Mouse (Mus musculus) left cerebral cortex, postnatal 4 days (tissue): ENCODE measurements around the gene Gm45062. TPM values are rescaled to one million over a fixed set of nuclear protein-coding genes. Genes with fewer than 3 reads are reported as not detected.
A peak's percentile ranks its signal among the peaks of the same experiment; 100 is the strongest.
"Not testable (repeated sequence)": the region's sequence is repeated elsewhere in the genome, so short reads cannot be mapped to it uniquely, and the experiment has no call there.

Experiments used
- DNase-seq: peaks from one replicate; pipeline ENCODE4 v3.0.0-alpha.2; 2022
- intact Hi-C: fragments of 180-260 bp; cut with DNase I; formaldehyde crosslinking; loops from one replicate; pipeline ENCODE4 v1.15.1; 2025
- total RNA-seq, 2 experiments: library from RNA; stranded (reverse); gene quantifications; 2 replicates each; pipeline ENCODE4 v1.2.3; 2021

The Gm45062 gene
- total RNA-seq, 2 experiments from 2014 or later: 5.1 to 6.4 TPM

DNA sequence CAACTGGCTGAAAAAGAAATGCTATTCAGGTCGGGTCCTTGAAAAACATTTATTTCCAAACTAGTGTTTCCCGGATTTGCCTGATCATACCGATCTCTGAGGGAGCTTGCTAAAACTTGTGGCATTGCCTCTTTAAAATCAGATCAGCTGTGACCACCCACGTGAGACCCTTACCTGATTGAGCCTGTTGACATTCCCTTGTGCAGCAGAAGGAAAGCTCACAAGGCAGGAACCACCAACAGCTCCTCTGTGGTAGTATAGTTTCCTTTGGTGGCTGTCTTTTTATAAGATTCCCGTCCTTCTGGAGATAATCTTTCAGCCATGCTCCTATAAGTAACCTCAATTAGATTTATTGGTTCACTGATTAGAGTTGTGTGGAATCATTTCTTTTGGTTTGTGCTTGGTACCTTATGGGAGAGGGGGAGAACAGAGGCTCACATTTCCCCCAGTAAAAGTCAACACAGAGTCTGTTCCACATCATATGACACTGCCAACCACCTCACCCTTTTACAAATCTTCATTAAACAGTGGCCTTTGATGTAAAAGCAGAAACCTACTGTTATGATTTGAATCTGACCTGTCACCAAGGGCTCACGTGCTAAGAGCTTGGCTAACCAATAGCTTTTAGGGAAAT, 238.1 kb downstream of the Gm45062 start:
- DNase-seq: no peak

DNA sequence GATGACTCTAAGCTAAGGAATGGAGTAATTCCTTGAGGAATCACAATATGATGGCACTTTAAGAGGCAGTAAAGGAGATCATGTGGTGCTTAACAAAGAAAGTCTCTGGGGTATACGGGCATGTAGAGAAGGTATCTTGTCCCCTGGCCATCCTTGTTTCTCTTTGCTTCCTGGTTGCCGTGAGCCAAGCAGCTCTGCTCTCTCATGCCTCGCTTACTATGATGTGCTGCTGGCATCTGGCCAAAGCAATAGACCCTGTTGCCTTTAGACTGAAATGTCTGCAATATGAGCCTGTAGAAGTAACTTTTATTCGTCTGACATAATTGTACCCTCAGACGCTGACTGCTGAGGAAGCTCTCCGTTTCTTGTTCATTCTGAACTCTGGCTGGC, 238.6 kb downstream of the Gm45062 start:
- intact Hi-C loops: no loop called here
- no peak for DNase-seq

More for the DNA sequence above, 238.1 kb downstream of the Gm45062 start:
- intact Hi-C loops: no loop called here

GRCm38 (mm10) chr6:8498961-8499360, 239.7 kb downstream of the Gm45062 start:
- intact Hi-C loops: no loop called here
- no peak for DNase-seq

GRCm38 (mm10) chr6:8503953-8504352, 244.7 kb downstream of the Gm45062 start:
- intact Hi-C loops: no loop called here

DNA sequence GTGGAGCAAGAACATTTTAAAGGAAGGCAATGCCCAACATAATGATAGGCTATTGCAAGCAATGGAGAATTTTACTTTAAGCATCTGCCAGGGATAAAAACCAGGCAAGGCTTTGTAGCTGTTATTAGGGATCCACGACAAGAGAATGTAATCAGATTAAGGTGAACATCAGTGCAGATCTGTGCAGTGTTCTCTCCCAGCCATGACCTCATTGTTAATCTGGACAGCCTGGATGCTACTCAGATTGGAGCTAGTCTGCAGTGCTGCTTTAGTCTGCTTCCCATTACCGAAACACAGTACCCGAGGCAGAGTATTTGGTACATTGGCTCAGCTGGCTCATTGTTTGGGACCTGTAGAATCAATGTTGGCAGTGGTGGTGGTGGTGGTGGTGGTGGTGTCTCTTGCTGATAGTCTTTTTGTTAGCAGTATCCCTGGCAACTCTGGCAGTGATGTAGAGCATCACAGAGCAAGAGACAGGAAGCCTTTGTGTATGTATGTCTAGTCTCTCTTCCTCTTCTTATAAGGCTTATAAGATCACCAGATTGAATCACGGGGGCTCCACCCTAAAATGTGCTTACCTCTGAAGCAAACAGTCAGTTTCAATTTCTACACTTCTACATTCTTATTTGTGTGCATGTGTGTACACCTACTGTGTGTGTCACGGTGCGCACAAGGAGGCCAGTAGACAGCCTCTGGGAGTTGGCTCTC, 245.4 kb downstream of the Gm45062 start:
- intact Hi-C loops: no loop called here
- DNase-seq: no peak

More at GRCm38 (mm10) chr6:8503953-8504352, 244.7 kb downstream of the Gm45062 start:
- no peak for DNase-seq

- intact Hi-C loops: no loop called here
- DNase-seq: no peak
Measured at GRCm38 (mm10) chr6:8506631-8507030, 247.4 kb downstream of the Gm45062 start.

DNA sequence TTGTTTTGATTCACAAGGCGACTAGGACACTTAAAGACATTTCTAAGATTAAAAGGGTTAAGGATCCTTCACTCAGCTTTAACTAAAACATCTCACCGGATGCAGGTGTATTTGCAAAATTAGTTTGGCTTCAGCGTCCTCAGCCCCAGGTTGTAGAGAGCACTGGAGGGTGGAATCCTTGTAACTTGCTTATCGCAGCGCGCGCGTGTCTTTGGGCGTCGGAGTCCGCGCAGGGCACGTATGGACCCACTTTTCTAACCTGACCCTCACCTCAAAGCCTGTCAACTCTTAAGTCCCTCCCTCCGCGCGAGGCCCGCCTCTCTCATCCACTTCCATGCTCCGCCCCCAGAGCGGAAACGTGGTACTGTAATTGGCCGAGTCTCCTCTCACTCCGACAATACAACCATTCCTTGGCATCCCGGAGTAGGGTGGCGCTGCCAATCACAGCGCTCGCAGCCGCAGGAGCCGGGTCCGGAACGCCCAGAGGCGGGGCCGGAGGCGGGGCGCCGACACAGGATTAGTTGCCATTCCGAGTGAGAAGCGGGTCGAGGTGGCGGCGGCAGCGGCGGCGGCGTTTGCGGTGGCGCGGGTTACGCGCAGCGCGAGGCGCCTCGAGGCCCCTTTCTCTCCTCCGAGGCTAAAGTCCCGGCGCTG, 249.8 kb downstream of the Gm45062 start:
- peak; percentile 99 for DNase-seq
- intact Hi-C loops: no loop called here

- intact Hi-C loops: no loop called here
- peak; percentile 80 for DNase-seq
Measured at GRCm38 (mm10) chr6:8509551-8509950, 250.3 kb downstream of the Gm45062 start, which contains the start of gene Glcci1. Glcci1 (plus strand) TSS chr6:8509600.

- DNase-seq: peak; percentile 38
- intact Hi-C loops: loop anchor here (5.0 kb wide), 1 partner anchor 227 kb away; no protein-coding TSS in a partner anchor
Measured at GRCm38 (mm10) chr6:8509961-8510863, 251.0 kb downstream of the Gm45062 start.

DNA sequence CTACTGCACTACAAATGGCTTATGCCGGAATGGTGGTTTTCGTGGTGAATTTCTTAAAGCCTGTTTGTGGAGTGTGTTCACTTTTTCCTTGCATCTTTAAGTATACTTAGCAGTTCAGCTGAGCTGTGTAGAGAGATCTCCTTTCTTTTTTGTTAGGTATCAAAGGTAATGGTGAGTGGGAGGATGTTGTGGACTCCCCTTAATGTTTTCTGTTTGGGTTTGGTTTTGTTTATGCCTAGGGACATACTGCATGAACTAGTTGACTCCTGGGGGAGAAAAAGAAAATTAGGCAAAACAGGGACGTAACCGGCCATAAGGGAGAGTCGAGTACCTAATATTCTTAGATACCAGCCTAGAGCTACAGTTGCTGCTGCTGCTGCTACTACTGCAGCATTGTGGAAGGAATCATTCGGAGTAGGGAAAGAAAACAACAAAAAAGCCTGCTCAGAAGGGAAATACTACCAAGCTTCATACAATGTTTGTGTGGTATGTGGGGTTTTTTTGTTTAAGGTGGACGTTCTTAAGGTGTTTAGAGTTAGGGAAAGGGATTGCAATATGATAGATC, 251.7 kb downstream of the Gm45062 start:
- no peak for DNase-seq
- intact Hi-C loops: loop anchor here (5.0 kb wide), 1 partner anchor 226 kb away; no protein-coding TSS in a partner anchor

- intact Hi-C loops: loop anchor here (5.0 kb wide), 1 partner anchor 226 kb away; no protein-coding TSS in a partner anchor
- DNase-seq: no peak
Measured at GRCm38 (mm10) chr6:8511447-8511846, 252.2 kb downstream of the Gm45062 start.

DNA sequence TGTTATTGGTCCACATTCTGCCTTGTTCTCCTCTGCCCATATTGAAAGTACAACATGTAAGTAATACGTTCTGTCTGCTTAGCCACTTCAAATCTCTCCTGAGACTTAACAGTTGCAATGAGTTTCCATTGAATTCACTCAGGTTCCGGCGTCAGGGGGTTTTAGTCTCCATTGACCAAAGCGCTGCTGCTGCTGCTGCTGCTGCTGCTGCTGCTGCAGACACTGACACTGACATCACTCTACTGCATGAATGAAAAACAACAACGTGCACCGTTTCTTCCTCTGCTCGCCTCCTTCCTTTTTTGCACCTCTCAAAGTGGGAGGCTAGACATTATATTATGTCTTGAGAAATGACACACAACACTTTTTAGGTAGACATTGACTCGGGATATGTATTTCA, 253.2 kb downstream of the Gm45062 start:
- intact Hi-C loops: loop anchor here (5.0 kb wide), 1 partner anchor 225 kb away; no protein-coding TSS in a partner anchor
- no peak for DNase-seq

DNA sequence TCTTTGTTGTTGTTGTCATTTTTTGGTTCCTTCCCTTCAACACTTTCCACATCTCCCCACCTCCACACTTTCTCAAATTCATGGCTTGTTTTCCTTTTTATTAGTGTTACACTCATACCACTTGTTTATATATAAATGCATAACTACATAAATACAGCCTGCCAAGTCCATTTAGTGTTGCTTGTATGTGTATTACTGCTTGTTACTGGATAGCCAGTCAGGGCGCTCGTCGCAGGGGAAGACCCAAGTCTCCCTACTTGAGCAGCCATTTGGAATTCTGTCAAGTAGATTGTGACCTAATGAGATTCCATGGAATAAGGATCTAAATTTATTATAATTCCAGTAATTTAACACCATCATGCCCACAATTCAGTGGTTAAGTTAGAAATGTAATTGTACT, 260.4 kb downstream of the Gm45062 start:
- no peak for DNase-seq
- intact Hi-C loops: no loop called here

DNA sequence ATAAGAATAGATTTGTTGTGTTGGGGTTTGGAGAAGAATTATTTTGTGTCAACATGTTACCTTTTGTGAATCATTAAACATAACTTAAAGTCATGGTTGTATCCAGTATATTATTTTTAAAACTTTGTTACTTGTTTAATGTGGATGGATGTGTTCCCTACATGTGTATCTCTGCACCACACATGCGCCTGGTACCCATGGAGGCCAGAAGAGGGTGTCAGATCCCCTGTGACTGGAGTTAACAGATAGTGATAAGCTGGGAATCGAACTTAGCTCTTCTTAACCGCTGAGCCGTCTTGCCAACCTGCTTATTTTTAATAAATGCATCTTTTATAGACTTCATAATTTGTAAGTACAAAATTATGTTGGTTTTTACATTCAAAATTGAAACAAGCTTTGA, 262.0 kb downstream of the Gm45062 start:
- no peak for DNase-seq
- intact Hi-C loops: no loop called here

DNA sequence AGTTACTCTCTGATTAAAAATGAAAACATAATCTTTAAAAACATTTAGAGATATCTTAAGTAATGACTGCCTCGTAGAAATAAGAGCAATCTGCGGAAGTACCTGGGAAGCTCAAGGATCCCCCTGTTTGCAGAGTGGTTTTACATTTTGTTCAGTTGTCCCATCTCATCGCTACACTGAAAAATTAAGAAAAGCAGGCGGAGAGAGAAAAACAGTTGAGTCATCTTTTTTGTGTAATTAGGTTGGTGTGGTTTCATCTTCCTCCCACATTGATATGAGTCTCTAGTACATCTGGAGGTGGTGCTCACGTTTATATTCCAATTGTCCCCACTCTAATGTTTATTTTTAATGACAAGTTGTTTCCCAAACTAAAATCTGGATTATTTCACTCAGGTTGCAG, 265.5 kb downstream of the Gm45062 start:
- intact Hi-C loops: no loop called here
- no peak for DNase-seq

GRCm38 (mm10) chr6:8531104-8531894, 272.0 kb downstream of the Gm45062 start:
- intact Hi-C loops: no loop called here
- no peak for DNase-seq

GRCm38 (mm10) chr6:8536944-8537343, 277.7 kb downstream of the Gm45062 start:
- intact Hi-C loops: no loop called here
- no peak for DNase-seq

GRCm38 (mm10) chr6:8541531-8541930, 282.3 kb downstream of the Gm45062 start:
- intact Hi-C loops, DNase-seq: not testable (repeated sequence)

DNA sequence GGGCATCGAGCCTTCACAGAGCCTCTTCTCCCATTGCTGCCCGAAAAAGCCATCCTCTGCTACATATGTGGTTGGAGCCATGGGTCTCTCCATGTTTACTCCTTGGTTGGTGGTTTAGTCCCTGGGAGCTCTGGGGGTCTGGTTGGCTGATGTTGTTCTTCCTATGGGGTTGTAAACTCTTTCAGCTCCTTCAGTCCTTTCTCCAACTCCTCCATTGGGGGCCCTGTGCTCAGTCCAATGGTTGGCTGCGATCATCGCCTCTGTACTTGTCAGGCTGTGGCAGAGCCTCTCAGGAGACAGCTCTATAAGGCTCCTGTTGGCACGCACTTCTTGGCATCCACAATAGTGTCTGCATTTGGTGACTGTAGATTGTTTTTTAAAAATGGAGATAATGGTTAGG, 285.6 kb downstream of the Gm45062 start:
- no peak for DNase-seq
- intact Hi-C loops: no loop called here
